Mouse (Mus musculus): ENCODE data around the gene Galnt11.
"Not testable (repeated sequence)": the region's sequence is repeated elsewhere in the genome, so short reads cannot be mapped to it uniquely, and the experiment has no call there.

Galnt11 gene

GRCm38 (mm10) chr5:25221604-25222003 is at the start of gene Galnt11:
Gene Galnt11 (plus strand): TSS chr5:25221904.
- DNase-seq = no peak

- DNase-seq = not testable (repeated sequence)
Observed at GRCm38 (mm10) chr5:25177937-25178336, 43.8 kb upstream of the Galnt11 start.

DNA sequence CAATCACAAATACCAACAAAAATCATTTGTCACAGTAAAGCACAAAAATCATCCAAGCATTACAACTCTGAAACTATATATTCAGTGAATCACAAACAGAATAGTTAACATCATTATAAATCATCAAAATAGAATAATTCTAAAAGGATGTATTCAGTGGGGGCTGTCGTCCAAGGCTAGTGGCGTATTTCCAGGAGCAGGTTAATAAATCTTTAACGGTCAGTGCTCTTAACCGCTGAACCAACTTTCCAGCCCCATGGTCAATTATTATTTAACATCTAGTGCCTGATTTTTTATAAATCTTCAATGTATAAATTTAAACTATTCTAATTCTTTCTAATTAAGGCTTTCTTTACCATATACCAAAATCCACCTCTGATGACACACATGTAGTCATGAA is 43.2 kb upstream of the Galnt11 start:
- not testable (repeated sequence) for DNase-seq

- DNase-seq = no peak
Observed at GRCm38 (mm10) chr5:25179284-25179683, 42.4 kb upstream of the Galnt11 start.

GRCm38 (mm10) chr5:25179936-25180488 is 41.7 kb upstream of the Galnt11 start:
- no peak for DNase-seq

- no peak for DNase-seq
Observed at GRCm38 (mm10) chr5:25181004-25181531, 40.6 kb upstream of the Galnt11 start, which contains the start of gene Galntl5. Gene Galntl5 (plus strand): TSS chr5:25181460.

GRCm38 (mm10) chr5:25183595-25183994 is 38.1 kb upstream of the Galnt11 start:
- DNase-seq = no peak

DNA sequence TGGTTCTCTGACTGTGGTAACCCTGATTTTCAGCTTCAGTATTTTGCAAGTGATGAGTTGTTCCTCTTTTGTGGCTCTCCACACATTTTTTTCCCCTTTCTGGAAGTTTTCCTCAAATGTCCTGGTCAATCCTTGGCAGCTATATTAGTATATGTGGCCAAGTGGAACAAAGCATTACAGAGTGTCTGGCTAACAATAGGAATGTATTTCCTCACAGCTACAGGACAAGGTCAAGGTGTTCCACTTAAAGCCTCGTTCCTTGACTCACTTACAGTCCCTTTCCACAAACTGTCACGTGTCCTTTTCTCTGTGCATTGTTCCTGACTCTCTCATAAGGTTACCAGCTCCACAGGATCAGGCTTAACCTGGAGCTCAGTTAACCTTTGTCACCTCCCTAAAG is 37.1 kb upstream of the Galnt11 start:
- DNase-seq = no peak

GRCm38 (mm10) chr5:25187727-25188126 is 34.0 kb upstream of the Galnt11 start:
- DNase-seq = no peak

DNA sequence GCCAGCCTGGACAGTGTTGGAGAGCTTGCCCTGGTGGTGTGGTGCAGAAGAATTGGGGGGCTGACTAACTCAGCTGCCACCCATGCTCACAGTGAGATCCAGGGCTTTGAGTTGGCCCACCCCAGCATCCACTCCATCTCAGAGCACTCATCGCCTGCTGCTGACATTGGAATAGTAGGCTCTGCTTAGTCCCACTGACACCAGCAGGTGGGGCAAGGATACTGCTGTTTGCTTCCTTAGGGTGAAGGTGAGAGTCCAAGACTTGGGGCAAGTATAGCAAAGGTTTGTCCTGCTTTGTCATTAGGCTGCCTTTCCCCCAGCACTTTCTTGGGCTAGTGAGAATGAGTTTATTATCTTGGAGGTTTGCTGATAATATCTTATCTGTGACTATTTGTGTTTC is 32.9 kb upstream of the Galnt11 start:
- peak; percentile 19 to 28 for DNase-seq

- no peak for DNase-seq
Observed at GRCm38 (mm10) chr5:25190521-25190920, 31.2 kb upstream of the Galnt11 start.

- no peak for DNase-seq
Observed at GRCm38 (mm10) chr5:25211872-25212271, 9.8 kb upstream of the Galnt11 start.

DNA sequence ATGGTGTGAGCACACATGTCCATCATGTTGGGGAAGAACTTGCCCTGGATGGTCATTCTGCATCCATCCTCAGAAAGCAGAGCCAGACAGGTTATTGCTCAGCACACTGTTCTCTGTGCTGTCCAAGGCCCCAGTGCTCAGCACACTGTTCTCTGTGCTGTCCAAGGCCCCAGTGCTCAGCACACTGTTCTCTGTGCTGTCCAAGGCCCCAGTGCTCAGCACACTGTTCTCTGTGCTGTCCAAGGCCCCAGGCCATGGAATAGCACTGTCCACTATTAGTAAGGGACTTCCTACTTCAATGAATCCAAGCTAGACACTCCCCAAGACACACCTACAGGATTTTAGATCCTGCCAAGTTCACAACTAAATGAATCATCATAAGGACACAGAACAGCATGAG is 8.5 kb upstream of the Galnt11 start:
- DNase-seq = not testable (repeated sequence)

GRCm38 (mm10) chr5:25215006-25215405 is 6.7 kb upstream of the Galnt11 start:
- no peak for DNase-seq

DNA sequence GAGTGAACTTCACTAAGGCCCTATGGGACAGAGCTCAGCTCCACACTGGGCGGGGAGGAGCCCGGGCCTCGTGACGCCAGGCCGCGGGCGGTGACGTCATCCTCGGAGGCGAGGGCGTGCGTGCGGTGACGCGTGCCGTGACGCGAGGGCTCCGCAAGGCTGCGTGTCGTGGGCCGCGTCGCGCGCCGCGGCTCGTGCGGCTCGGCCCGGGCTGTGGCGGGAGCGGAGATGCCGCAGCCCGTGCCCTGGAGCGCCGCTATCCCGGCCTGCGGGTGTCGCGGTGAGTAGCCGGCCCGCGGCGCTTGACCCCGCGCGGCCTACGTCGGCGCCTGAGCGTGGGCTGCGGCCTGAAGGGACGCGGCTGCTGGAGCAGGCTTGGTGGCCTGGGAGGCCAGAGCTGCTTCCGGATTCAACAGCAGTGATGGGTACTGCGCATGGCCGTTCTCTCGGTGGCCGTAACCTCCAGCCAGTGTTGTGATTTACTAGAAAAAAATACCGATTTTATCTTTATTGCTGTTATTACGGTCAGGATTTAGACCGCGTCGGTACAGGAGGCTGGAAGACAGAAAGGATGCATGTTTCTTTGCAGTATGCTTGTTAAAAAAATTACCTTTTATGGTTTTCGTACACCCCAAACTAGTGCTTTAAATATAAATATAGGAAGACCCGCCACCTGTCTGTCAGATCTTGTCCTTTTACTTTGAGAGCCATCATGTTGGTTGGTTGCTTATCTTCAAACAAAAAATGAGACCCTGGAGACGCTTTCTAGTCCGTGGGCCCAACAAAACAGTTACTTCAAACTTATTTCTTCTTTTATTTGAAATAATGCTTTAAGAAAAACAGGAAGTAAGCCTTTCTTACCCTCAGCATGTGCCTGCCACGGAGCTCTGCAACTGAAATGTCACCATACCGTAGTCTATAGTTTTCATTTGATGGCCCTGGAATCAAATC is 1.3 kb downstream of the Galnt11 start, which contains the start of gene E130116L18Rik:
E130116L18Rik (minus strand) TSS at position 402 of the 951 bp plus-strand sequence.
- DNase-seq = peak; percentile 93 to 94

DNA sequence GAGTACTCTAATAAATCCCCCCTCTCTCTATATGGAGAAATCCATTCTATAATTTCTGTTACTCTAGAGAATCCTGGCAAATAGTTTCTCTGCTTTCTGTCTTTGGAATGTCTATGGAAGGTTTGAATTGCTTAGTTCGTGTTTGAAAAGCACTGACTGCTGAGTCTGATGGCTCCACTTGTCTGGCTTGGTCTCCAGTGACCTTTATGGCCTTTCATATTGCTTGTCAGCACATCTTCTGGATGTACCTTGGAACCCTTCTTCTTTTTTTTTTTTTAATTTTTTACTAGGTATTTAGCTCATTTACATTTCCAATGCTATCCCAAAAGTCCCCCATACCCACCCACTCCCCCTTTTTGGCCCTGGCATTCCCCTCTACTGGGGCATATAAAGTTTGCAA is 2.7 kb downstream of the Galnt11 start:
- not testable (repeated sequence) for DNase-seq

- no peak for DNase-seq
Observed at GRCm38 (mm10) chr5:25243101-25243500, 21.4 kb downstream of the Galnt11 start.

DNA sequence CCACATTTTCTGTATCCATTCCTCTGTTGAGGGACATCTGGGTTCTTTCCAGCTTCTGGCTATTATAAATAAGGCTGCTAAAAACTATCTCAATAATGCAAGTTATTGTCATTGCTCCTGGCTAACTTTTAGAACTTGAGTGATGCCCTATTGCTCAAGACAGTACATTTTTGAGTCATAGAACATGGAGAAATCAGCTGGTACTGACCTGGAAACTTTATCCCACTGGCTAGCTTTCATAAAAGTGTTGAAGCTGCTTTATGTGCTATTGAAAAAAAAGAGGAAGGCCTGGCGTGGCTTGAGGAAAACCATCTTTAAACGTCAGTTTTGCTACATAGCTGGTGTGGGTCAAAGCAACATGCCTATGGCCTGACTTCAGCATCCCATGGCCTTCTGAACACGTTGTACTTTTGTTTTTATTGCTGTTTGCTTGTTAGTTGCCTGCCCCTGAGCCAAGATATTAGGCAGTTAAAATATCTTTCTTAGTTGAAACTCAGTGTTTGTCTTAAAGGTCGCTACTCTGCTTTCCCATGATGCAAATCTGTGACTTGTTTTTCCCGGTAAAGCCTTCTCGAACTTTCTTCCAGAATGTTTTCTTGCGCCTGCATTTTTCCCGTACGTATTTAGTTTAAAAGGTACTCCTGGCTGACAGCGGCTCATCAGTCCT is 24.2 kb downstream of the Galnt11 start:
- DNase-seq = no peak

- no peak for DNase-seq
Observed at GRCm38 (mm10) chr5:25246473-25246865, 24.8 kb downstream of the Galnt11 start.

DNA sequence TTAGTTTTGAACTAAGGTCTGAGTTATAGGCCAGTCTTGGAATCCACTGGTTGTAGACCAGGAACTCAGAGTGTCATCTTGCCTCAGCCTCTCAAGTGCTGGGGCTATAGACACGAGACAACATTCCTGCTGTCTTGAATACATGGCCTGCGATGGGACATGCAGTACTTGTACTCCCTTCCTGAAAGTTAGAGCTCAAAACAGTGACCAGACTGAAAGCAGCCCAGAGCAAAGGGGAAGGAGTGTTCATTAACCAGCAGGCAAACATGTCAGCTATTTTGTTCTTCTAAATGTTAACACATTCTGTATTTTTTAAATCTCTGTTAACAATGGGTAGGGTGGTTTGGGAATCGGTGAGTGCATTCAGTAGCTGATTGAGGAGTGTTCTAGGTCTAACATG is 25.3 kb downstream of the Galnt11 start:
- DNase-seq = no peak

GRCm38 (mm10) chr5:25252423-25252822 is 30.7 kb downstream of the Galnt11 start:
- DNase-seq = no peak

GRCm38 (mm10) chr5:25252825-25253544 is 31.3 kb downstream of the Galnt11 start:
- DNase-seq = no peak

DNA sequence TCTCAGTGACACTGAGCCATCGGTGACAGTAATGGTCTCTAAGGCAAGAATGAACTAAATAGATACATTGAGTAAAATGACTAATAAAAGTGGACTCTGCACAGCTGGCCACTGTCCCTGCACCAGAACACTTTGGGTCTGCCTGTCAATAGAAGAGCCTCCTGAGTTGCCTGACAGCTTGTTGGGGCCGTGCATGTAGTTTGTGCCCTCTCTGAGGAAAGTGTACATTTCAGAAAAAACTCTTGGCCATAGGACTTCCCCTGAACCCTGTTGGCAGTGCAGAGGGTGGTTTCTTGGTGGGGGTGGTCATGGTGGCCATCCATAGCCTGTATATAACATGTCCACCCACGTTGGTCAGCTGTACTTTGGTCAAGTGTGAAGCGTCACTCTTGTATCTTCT is 32.8 kb downstream of the Galnt11 start:
- no peak for DNase-seq

Measured in lung, postnatal 4 days (tissue).